Mouse (Mus musculus) liver, embryonic 13.5 days (tissue): ENCODE results near the gene Nt5c3. TPM values are rescaled to one million over a fixed set of nuclear protein-coding genes. Genes with fewer than 3 reads are reported as not detected.
A peak's percentile ranks its signal among the peaks of the same experiment; 100 is the strongest.

ENCODE experiments used
- ATAC-seq: fragments of 200-750 bp; cut with Nextera tagmentation; 2 replicates; pipeline ENCODE4 v1.8.0; 2017; ENCODE audit warnings: low read depth, mild to moderate bottlenecking, moderate number of reproducible peaks, moderate library complexity
- DNase-seq: peaks from one replicate; pipeline ENCODE4 v3.0.0; 2022
- H3K27ac ChIP-seq: fragments of 300-500 bp; sonication (generic); 2 replicates; pipeline ENCODE4 v1.5.1; 2015; ENCODE audit warnings: moderate library complexity, mild to moderate bottlenecking, inconsistent platforms
- H3K27me3 ChIP-seq: fragments of 300-500 bp; sonication (generic); 2 replicates; pipeline ENCODE4 v1.6.1; 2015; ENCODE audit warnings: mild to moderate bottlenecking, inconsistent platforms
- H3K36me3 ChIP-seq: fragments of 300-500 bp; sonication (generic); 2 replicates; pipeline ENCODE4 v1.6.1; 2015; ENCODE audit warnings: mild to moderate bottlenecking, inconsistent platforms
- H3K4me1 ChIP-seq: fragments of 300-500 bp; sonication (generic); replicated peaks from 2 replicates; pipeline ENCODE4 v1.6.1; 2015; ENCODE audit warnings: inconsistent platforms
- H3K4me2 ChIP-seq: fragments of 300-500 bp; sonication (generic); 2 replicates; pipeline ENCODE4 v1.6.1; 2015; ENCODE audit warnings: inconsistent platforms, mild to moderate bottlenecking, moderate library complexity
- H3K4me3 ChIP-seq: fragments of 300-500 bp; sonication (generic); replicated peaks from 2 replicates; pipeline ENCODE4 v1.5.1; 2015; ENCODE audit warnings: mild to moderate bottlenecking, inconsistent platforms
- H3K9ac ChIP-seq: fragments of 300-500 bp; sonication (generic); 2 replicates; pipeline ENCODE4 v1.6.1; 2015; ENCODE audit warnings: mild to moderate bottlenecking, inconsistent platforms
- H3K9me3 ChIP-seq: fragments of 300-500 bp; sonication (generic); replicated peaks from 2 replicates; pipeline ENCODE4 v1.6.1; 2016; ENCODE audit warnings: inconsistent platforms
- WGBS: fragments of 180-500 bp; shearing (Covaris S2); methylation state at CpG from one replicate; pipeline ENCODE4 v1.1.7; 2015; ENCODE audit not compliant: insufficient replicate concordance; 5-methylcytosine and 5-hydroxymethylcytosine counted together
- polyA plus RNA-seq: library from polyadenylated mRNA; unstranded; fragments of >200 nt; fragmentation: Nextera tagmentation; extraction: Ambion mirVana; gene quantifications from 2 replicates; pipeline ENCODE4 v1.2.1, GENCODE M21; 2015

The Nt5c3 gene
- polyA plus RNA-seq, 1 experiment from 2014 or later: 244 TPM

- H3K4me3 ChIP-seq: peak overlapping the region; percentile 51
- H3K4me2 ChIP-seq: peak overlapping the region; percentile 80
- H3K9ac ChIP-seq: peak overlapping the region; percentile 74
- peak; percentile 68 for DNase-seq
- no peaks in the 10 kb centered on the region for H3K9me3 ChIP-seq
- ATAC-seq: peak; percentile 80
- H3K27me3 ChIP-seq: no peaks in the 10 kb centered on the region
- 26% methylated on average over 12 of the region's 12 CpGs for WGBS
- H3K36me3 ChIP-seq: peaks cover 17% of the 10 kb centered on the region
- peak overlapping the region; percentile 99 for H3K27ac ChIP-seq
- peaks cover 94% of the 10 kb centered on the region for H3K4me1 ChIP-seq
Measured at GRCm38 (mm10) chr6:56917578-56918368, 6.0 kb downstream of the Nt5c3 start.

GRCm38 (mm10) chr6:56916279-56916678 lies 7.5 kb downstream of the Nt5c3 start:
- WGBS: 48% methylated on average over 2 of the region's 2 CpGs

GRCm38 (mm10) chr6:56913092-56913858 lies 10.5 kb downstream of the Nt5c3 start:
- WGBS: 43% methylated on average over 2 of the region's 2 CpGs
- H3K4me2 ChIP-seq: peak overlapping the region; percentile 51
- peak overlapping the region; percentile 37 for H3K9ac ChIP-seq
- peaks cover 22% of the 10 kb centered on the region for H3K36me3 ChIP-seq
- no peak for DNase-seq
- no peaks in the 10 kb centered on the region for H3K9me3 ChIP-seq
- ATAC-seq: peak; percentile 2; the same call in 1 of the 2 replicates
- H3K27ac ChIP-seq: peak overlapping the region; percentile 83
- no peaks in the 10 kb centered on the region for H3K27me3 ChIP-seq
- peaks cover 97% of the 10 kb centered on the region for H3K4me1 ChIP-seq
- peak overlapping the region; percentile 11; the same call in 1 of the 2 replicates for H3K4me3 ChIP-seq

More at GRCm38 (mm10) chr6:56916279-56916678, 7.5 kb downstream of the Nt5c3 start:
- peak overlapping the region; percentile 99 for H3K27ac ChIP-seq
- peak overlapping the region; percentile 73 for H3K9ac ChIP-seq
- peak overlapping the region; percentile 51 for H3K4me3 ChIP-seq
- DNase-seq (no peak), ATAC-seq (no peak)
- no peaks in the 10 kb centered on the region for H3K9me3 ChIP-seq
- no peaks in the 10 kb centered on the region for H3K27me3 ChIP-seq
- peaks cover 98% of the 10 kb centered on the region for H3K4me1 ChIP-seq
- peak overlapping the region; percentile 80 for H3K4me2 ChIP-seq
- peaks cover 20% of the 10 kb centered on the region for H3K36me3 ChIP-seq

- peak overlapping the region; percentile 63 for H3K9ac ChIP-seq
Measured at GRCm38 (mm10) chr6:56910910-56911309, 12.8 kb downstream of the Nt5c3 start.

GRCm38 (mm10) chr6:56908912-56909311 lies 14.8 kb downstream of the Nt5c3 start:
- peak; percentile 37; the same call in 1 of the 2 replicates for ATAC-seq
- H3K9ac ChIP-seq: peak overlapping the region; percentile 66; the same call in 1 of the 2 replicates
- H3K4me1 ChIP-seq: peaks cover 98% of the 10 kb centered on the region
- H3K36me3 ChIP-seq: peaks cover 15% of the 10 kb centered on the region
- no peak overlapping the region for H3K4me3 ChIP-seq
- no peaks in the 10 kb centered on the region for H3K9me3 ChIP-seq
- H3K4me2 ChIP-seq: peak overlapping the region; percentile 41
- peak overlapping the region; percentile 98 for H3K27ac ChIP-seq
- H3K27me3 ChIP-seq: no peaks in the 10 kb centered on the region
- DNase-seq: peak; percentile 64
- WGBS: 2% methylated on average over 4 of the region's 4 CpGs

More at GRCm38 (mm10) chr6:56910910-56911309, 12.8 kb downstream of the Nt5c3 start:
- Histone ChIP-seq H3K4me1 (peaks cover 98% of the 10 kb centered on the region), H3K27me3 (no peaks in the 10 kb centered on the region), H3K4me2 (peak overlapping the region; percentile 65), H3K36me3 (peaks cover 31% of the 10 kb centered on the region), H3K27ac (peak overlapping the region; percentile 91), H3K4me3 (0 out of 2 replicates have a peak overlapping the region, but pooled peaks have one; percentile 6), H3K9me3 (no peaks in the 10 kb centered on the region)
- DNase-seq (peak; percentile 66), ATAC-seq (peak; percentile 95)
- 12% methylated on average over 2 of the region's 2 CpGs for WGBS

- Histone ChIP-seq H3K4me2 (no peak overlapping the region), H3K27me3 (no peaks in the 10 kb centered on the region), H3K9ac (peak overlapping the region; percentile 20; the same call in 1 of the 2 replicates), H3K4me3 (no peak overlapping the region), H3K9me3 (no peaks in the 10 kb centered on the region), H3K36me3 (peaks cover 15% of the 10 kb centered on the region), H3K4me1 (peaks cover 98% of the 10 kb centered on the region), H3K27ac (peak overlapping the region; percentile 98; the same call in 1 of the 2 replicates)
- 70% methylated on average over 2 of the region's 2 CpGs for WGBS
- ATAC-seq (no peak), DNase-seq (no peak)
Measured at GRCm38 (mm10) chr6:56908397-56908796, 15.3 kb downstream of the Nt5c3 start.

- Histone ChIP-seq H3K27me3 (no peaks in the 10 kb centered on the region), H3K9me3 (no peaks in the 10 kb centered on the region), H3K4me2 (no peak overlapping the region), H3K36me3 (peaks cover 15% of the 10 kb centered on the region), H3K4me3 (no peak overlapping the region), H3K9ac (no peak overlapping the region), H3K4me1 (peaks cover 98% of the 10 kb centered on the region), H3K27ac (peak overlapping the region; percentile 98)
- DNase-seq (no peak), ATAC-seq (no peak)
- WGBS: 90% methylated on average over 3 of the region's 3 CpGs
Measured at GRCm38 (mm10) chr6:56907973-56908372, 15.8 kb downstream of the Nt5c3 start.

GRCm38 (mm10) chr6:56906121-56906846 lies 17.4 kb downstream of the Nt5c3 start:
- Histone ChIP-seq H3K27me3 (no peaks in the 10 kb centered on the region), H3K4me2 (peak overlapping the region; percentile 23), H3K4me3 (no peak overlapping the region), H3K9me3 (no peaks in the 10 kb centered on the region), H3K9ac (peak overlapping the region; percentile 39; the same call in 1 of the 2 replicates), H3K36me3 (peaks cover 11% of the 10 kb centered on the region), H3K27ac (peak overlapping the region; percentile 98), H3K4me1 (peaks cover 97% of the 10 kb centered on the region)
- WGBS: 62% methylated on average over 8 of the region's 8 CpGs
- no peak for ATAC-seq
- no peak for DNase-seq

- WGBS: 78% methylated on average over 5 of the region's 5 CpGs
- Histone ChIP-seq H3K27me3 (no peaks in the 10 kb centered on the region), H3K27ac (peak overlapping the region; percentile 98), H3K4me1 (peaks cover 99% of the 10 kb centered on the region), H3K4me2 (peak overlapping the region; percentile 55), H3K9me3 (no peaks in the 10 kb centered on the region), H3K9ac (peak overlapping the region; percentile 65; the same call in 1 of the 2 replicates), H3K4me3 (no peak overlapping the region), H3K36me3 (peaks cover 11% of the 10 kb centered on the region)
- no peak for DNase-seq
- no peak for ATAC-seq
Measured at GRCm38 (mm10) chr6:56905486-56905885, 18.2 kb downstream of the Nt5c3 start.

- peak overlapping the region; percentile 98 for H3K27ac ChIP-seq
- H3K27me3 ChIP-seq: no peaks in the 10 kb centered on the region
- H3K9me3 ChIP-seq: no peaks in the 10 kb centered on the region
- 40% methylated on average over 2 of the region's 2 CpGs for WGBS
- peaks cover 98% of the 10 kb centered on the region for H3K4me1 ChIP-seq
- no peak overlapping the region for H3K4me3 ChIP-seq
- H3K9ac ChIP-seq: peak overlapping the region; percentile 65; the same call in 1 of the 2 replicates
- DNase-seq: no peak
- peak; percentile 11 for ATAC-seq
- H3K4me2 ChIP-seq: peak overlapping the region; percentile 55
- peaks cover 11% of the 10 kb centered on the region for H3K36me3 ChIP-seq
Measured at GRCm38 (mm10) chr6:56904982-56905381, 18.8 kb downstream of the Nt5c3 start.
